Mouse (Mus musculus) hindbrain, embryonic 15.5 days (tissue): ENCODE measurements around the gene Uggt2. TPM values are rescaled to one million over a fixed set of nuclear protein-coding genes. Genes with fewer than 3 reads are reported as not detected.

Source experiments
- ATAC-seq: fragments of 200-750 bp; cut with Nextera tagmentation; 2 replicates; pipeline ENCODE4 v1.8.0; 2017; ENCODE audit warnings: low read depth, moderate number of reproducible peaks, moderate TSS enrichment; ENCODE audit not compliant: low FRiP score
- H3K27ac ChIP-seq: fragments of 300-500 bp; sonication (generic); replicated peaks from 2 replicates; pipeline ENCODE4 v1.5.1; 2015; ENCODE audit warnings: mild to moderate bottlenecking, inconsistent platforms
- H3K27me3 ChIP-seq: fragments of 300-500 bp; sonication (generic); 2 replicates; pipeline ENCODE4 v1.6.1; 2015; ENCODE audit warnings: control low read depth, inconsistent platforms
- H3K36me3 ChIP-seq: fragments of 300-500 bp; sonication (generic); 2 replicates; pipeline ENCODE4 v1.6.1; 2015; ENCODE audit warnings: control low read depth, inconsistent platforms
- H3K4me1 ChIP-seq: fragments of 300-500 bp; sonication (generic); replicated peaks from 2 replicates; pipeline ENCODE4 v1.6.1; 2015; ENCODE audit warnings: control low read depth, inconsistent platforms
- H3K4me2 ChIP-seq: fragments of 300-500 bp; sonication (generic); 2 replicates; pipeline ENCODE4 v1.6.1; 2015; ENCODE audit warnings: moderate library complexity, mild to moderate bottlenecking, inconsistent platforms
- H3K4me3 ChIP-seq: fragments of 300-500 bp; sonication (generic); 2 replicates; pipeline ENCODE4 v1.5.1; 2015; ENCODE audit warnings: mild to moderate bottlenecking, inconsistent platforms
- H3K9ac ChIP-seq: fragments of 300-500 bp; sonication (generic); 2 replicates; pipeline ENCODE4 v1.6.1; 2015; ENCODE audit warnings: inconsistent platforms
- H3K9me3 ChIP-seq: fragments of 300-500 bp; sonication (generic); 2 replicates; pipeline ENCODE4 v1.6.1; 2016; ENCODE audit warnings: control low read depth, inconsistent platforms
- WGBS: fragments of 180-500 bp; shearing (Covaris S2); methylation state at CpG from one replicate; pipeline ENCODE4 v1.1.7; 2015; 5-methylcytosine and 5-hydroxymethylcytosine counted together
- polyA plus RNA-seq: library from polyadenylated mRNA; unstranded; fragments of >200 nt; fragmentation: Nextera tagmentation; extraction: Ambion mirVana; gene quantifications from 2 replicates; pipeline ENCODE4 v1.2.1, GENCODE M21; 2015

Uggt2 gene
- polyA plus RNA-seq, 1 experiment from 2014 or later, result 20.4 TPM

GRCm38 (mm10) chr14:118937533-118938492, 161.4 kb downstream of the Uggt2 start, which contains the start of gene Dnajc3:
TSS of gene Dnajc3 (plus strand) at chr14:118937976.
- Histone ChIP-seq H3K4me1 (peaks cover 27% of the 10 kb centered on the region), H3K4me2 (peak within 1 kb of the TSS; percentile 78), H3K27me3 (no peaks in the 10 kb centered on the region), H3K27ac (peak within 1 kb of the TSS; percentile 93), H3K9ac (peak within 1 kb of the TSS; percentile 100), H3K36me3 (no peaks in the 10 kb centered on the region), H3K9me3 (no peaks in the 10 kb centered on the region), H3K4me3 (peak within 1 kb of the TSS; percentile 100)
- ATAC-seq, result peak; percentile 100
- WGBS, result under 1% methylated on average over 84 of the region's 124 CpGs

- Histone ChIP-seq H3K4me2 (peak overlapping the region; percentile 78), H3K36me3 (no peaks in the 10 kb centered on the region), H3K9me3 (no peaks in the 10 kb centered on the region), H3K27me3 (no peaks in the 10 kb centered on the region), H3K9ac (peak overlapping the region; percentile 69), H3K4me3 (peak overlapping the region; percentile 100), H3K27ac (peak overlapping the region; percentile 85), H3K4me1 (peaks cover 27% of the 10 kb centered on the region)
- peak; percentile 4; the same call in 1 of the 2 replicates for ATAC-seq
- WGBS, result 36% methylated on average over 4 of the region's 4 CpGs
Observed at GRCm38 (mm10) chr14:118936952-118937351, 162.3 kb downstream of the Uggt2 start.

DNA sequence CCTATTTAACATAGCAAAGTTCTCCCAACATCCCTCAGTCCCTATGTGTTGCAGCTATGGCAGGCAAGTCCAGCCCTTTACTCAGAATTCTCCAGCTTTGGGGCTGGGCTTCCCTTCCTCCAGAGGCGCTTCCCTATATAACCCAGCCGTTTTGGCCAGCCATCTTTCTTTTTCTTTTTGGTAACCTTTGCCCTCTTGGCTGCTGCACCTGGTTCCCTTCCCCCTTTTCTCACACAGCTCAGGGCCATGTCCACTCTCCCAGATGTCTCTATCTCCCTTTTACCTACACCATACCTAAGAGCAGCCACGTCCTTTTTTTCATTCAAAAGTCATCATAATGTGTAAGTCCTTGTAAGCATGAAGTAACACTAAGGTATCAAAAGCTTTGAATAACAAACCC, 163.0 kb downstream of the Uggt2 start:
- H3K27ac ChIP-seq, result no peak overlapping the region
- H3K9ac ChIP-seq, result no peak overlapping the region
- 65% methylated on average over 3 of the region's 3 CpGs for WGBS
- no peaks in the 10 kb centered on the region for H3K9me3 ChIP-seq
- no peaks in the 10 kb centered on the region for H3K27me3 ChIP-seq
- no peak overlapping the region for H3K4me2 ChIP-seq
- H3K36me3 ChIP-seq, result no peaks in the 10 kb centered on the region
- H3K4me3 ChIP-seq, result no peak overlapping the region
- no peak for ATAC-seq
- peaks cover 27% of the 10 kb centered on the region for H3K4me1 ChIP-seq

Other genes with a start within 250 kb of the Uggt2 start
- 89.8 and 93.2 TPM in 2 replicates for gene Dzip1, start 174.0 kb downstream of the Uggt2 start, polyA plus RNA-seq
- gene Dnajc3, start 161.5 kb downstream of the Uggt2 start, polyA plus RNA-seq, result 22.3 and 22.6 TPM in 2 replicates
- 2.6 and 3.0 TPM in 2 replicates for gene Hs6st3, start 38.9 kb upstream of the Uggt2 start, polyA plus RNA-seq